Mouse (Mus musculus) small intestine, adult 2 months (tissue): ENCODE results near the gene Wiz.

Source experiments
- CTCF ChIP-seq: fragments of 200-500 bp; IDR thresholded peaks from 2 replicates; pipeline ENCODE4 v1.5.1; 2012; ENCODE audit warnings: low read depth, mild to moderate bottlenecking, control low read depth, inconsistent platforms, low read length, moderate library complexity, mixed read lengths; ENCODE audit not compliant: insufficient replicate concordance, insufficient read length; ENCODE audit errors: extremely low read depth
- POLR2A ChIP-seq: fragments of 200-500 bp; IDR thresholded peaks from 2 replicates; pipeline ENCODE4 v1.6.1; 2012; ENCODE audit warnings: low read depth, mild to moderate bottlenecking, control low read depth, inconsistent platforms, low read length, moderate library complexity

GRCm38 (mm10) chr17:32411898-32412297 lies 22.7 kb upstream of the Wiz start:
- no peak for TF ChIP-seq CTCF
- TF ChIP-seq POLR2A, result no peak
